Mouse (Mus musculus) urinary bladder, postnatal 4 days (tissue): Measurements from ENCODE around the gene Acbd4.

Experiments
- DNase-seq, 2 experiments: peaks; one replicate each; pipeline ENCODE4 v3.0.0; 2021 to 2022; ENCODE audit warnings: low spot score in 2 of 2

Gene Acbd4

GRCm38 (mm10) chr11:103101481-103101865 is at the start of gene Acbd4, which contains the start of gene Plcd3:
Gene Acbd4 (plus strand): TSS chr11:103101682.
Gene Plcd3 (minus strand): TSS chr11:103101658.
- DNase-seq = peak; percentile 78 to 89

- no peak for DNase-seq
These were observed 49.4 kb upstream of the Acbd4 start for GRCm38 (mm10) chr11:103052078-103052477.

- DNase-seq = no peak
These were observed 48.0 kb upstream of the Acbd4 start for GRCm38 (mm10) chr11:103053191-103054076.

- peak; percentile 54 to 74 for DNase-seq
These were observed 46.7 kb upstream of the Acbd4 start for GRCm38 (mm10) chr11:103054798-103055197.

GRCm38 (mm10) chr11:103056636-103057035 is 44.8 kb upstream of the Acbd4 start:
- DNase-seq = no peak

- DNase-seq = no peak
These were observed 42.9 kb upstream of the Acbd4 start for GRCm38 (mm10) chr11:103058499-103059085.

GRCm38 (mm10) chr11:103066191-103067050 is 35.1 kb upstream of the Acbd4 start:
- no peak for DNase-seq

GRCm38 (mm10) chr11:103067051-103067361 is 34.5 kb upstream of the Acbd4 start:
- no peak for DNase-seq

- DNase-seq = peak in 1 of 2 experiments; percentile 58
These were observed 34.0 kb upstream of the Acbd4 start for GRCm38 (mm10) chr11:103067457-103068001.

GRCm38 (mm10) chr11:103068272-103068671 is 33.2 kb upstream of the Acbd4 start:
- DNase-seq = no peak

GRCm38 (mm10) chr11:103068884-103069283 is 32.6 kb upstream of the Acbd4 start:
- DNase-seq = peak in 1 of 2 experiments; percentile 51

- DNase-seq = peak in 1 of 2 experiments; percentile 47
These were observed 31.8 kb upstream of the Acbd4 start for GRCm38 (mm10) chr11:103069731-103070130.

GRCm38 (mm10) chr11:103070322-103070880 is 31.1 kb upstream of the Acbd4 start:
- DNase-seq = peak in 1 of 2 experiments; percentile 56

- DNase-seq = no peak
These were observed 27.8 kb upstream of the Acbd4 start for GRCm38 (mm10) chr11:103073671-103074070.

GRCm38 (mm10) chr11:103074121-103074650 is 27.3 kb upstream of the Acbd4 start:
- no peak for DNase-seq

GRCm38 (mm10) chr11:103074796-103075323 is 26.6 kb upstream of the Acbd4 start:
- DNase-seq = no peak

- DNase-seq = no peak
These were observed 25.5 kb upstream of the Acbd4 start for GRCm38 (mm10) chr11:103076010-103076409.

- no peak for DNase-seq
These were observed 24.9 kb upstream of the Acbd4 start for GRCm38 (mm10) chr11:103076581-103076980.

- no peak for DNase-seq
These were observed 23.4 kb upstream of the Acbd4 start for GRCm38 (mm10) chr11:103078131-103078530.

- no peak for DNase-seq
These were observed 21.0 kb upstream of the Acbd4 start for GRCm38 (mm10) chr11:103080323-103081091.
